Mouse (Mus musculus) heart, postnatal 0 days (tissue): Measurements from ENCODE around the gene Prlhr.

Experiments
- CTCF ChIP-seq: IDR thresholded peaks from 2 replicates; pipeline ENCODE4 v1.5.1; 2016; ENCODE audit warnings: antibody characterized with exemption, control low read depth, low read depth
- EP300 ChIP-seq: IDR thresholded peaks from 2 replicates; pipeline ENCODE4 v1.6.1; 2016; ENCODE audit warnings: antibody characterized with exemption, low read depth

GRCm38 (mm10) chr19:60468846-60469245 is 742 bp upstream of the Prlhr start:
- no peak for TF ChIP-seq CTCF
- no peak for TF ChIP-seq EP300
